Mouse (Mus musculus) c-Kit-positive CD71-negative TER-119-negative erythroid progenitor cells, embryonic 14.5 days (primary cell): Measurements from ENCODE around the gene Zcchc7.

Experiments used
- DNase-seq: peaks from one replicate; pipeline ENCODE4 v3.0.0-alpha.2; 2013; ENCODE audit warnings: low read depth

Gene Zcchc7

DNA sequence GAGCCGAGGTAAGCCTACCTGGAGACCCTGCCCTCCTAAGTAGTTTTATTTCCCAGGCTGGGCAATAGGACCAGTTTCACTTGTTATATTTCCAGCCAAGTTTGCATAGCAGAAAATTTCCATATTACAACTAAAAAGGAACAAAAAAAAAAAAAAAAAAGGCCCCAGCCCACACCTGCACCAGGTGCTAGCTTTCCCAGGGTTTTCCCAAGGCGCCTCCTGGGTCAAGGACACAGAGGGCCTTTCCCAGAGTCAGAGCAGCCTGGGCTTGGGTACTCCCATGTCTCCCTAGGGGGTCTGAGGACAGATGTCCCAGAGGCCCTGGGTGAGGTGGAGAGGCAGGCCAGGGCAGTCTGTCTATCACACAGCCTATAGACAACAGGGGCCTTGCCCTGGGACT is 209.5 kb downstream of the Zcchc7 start:
- no peak for DNase-seq

DNA sequence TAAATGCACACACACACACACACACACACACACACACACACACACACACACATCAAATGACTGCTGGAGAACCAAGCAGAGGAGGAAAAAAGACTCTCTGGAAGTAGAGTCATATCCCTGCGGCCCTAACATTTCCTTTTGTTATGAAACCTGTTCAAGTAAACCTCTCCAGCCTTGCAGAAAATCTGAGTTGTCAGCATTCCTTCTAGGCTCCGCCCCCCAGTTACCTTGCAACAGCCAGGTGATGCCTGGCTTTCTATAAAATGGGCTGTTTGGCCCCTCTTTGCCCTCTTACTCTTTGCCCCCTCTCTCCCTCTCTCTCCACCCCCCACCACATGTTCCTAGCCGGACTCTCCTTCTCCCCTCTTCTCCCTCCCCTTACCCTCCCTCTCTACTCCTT is 210.1 kb downstream of the Zcchc7 start:
- DNase-seq = no peak

DNA sequence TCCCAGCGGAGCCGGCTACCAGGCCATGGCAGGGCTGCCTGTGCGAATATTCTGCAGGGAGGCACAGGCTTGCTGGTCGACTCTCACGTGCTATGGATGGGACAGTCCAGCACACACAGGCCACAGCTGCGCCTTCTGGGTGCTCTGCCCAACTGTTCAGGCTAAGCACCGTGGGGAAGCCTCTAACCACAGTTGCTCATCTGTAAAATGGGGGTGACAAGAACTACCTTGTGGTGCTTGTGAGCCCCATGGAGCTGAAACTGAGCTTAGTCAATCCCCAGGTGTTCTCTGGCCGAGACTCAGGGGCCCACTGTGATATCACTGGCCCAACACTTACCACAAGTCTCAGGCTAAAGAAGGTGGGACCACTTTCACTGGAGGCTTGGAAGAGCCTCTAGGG is 211.7 kb downstream of the Zcchc7 start:
- DNase-seq = no peak

DNA sequence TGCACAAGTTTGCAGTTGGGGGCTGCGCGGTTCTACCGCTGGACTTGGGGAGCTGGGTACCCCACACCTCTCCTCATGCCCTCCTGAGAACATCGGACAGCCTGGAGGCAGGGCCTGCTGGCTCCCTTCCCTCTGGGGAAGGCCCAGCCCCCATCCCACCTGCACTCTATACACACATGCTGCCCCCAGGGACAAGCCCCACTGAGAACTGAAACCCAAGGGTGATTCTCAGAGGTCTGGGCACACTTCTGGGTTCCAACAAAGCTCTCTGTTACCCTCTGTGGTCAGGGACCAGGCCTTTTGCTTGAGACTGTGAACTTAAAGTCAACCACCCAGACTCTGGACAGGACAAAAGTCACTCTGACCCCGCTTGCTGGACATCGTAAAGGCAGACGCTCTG is 214.4 kb downstream of the Zcchc7 start:
- DNase-seq = no peak

DNA sequence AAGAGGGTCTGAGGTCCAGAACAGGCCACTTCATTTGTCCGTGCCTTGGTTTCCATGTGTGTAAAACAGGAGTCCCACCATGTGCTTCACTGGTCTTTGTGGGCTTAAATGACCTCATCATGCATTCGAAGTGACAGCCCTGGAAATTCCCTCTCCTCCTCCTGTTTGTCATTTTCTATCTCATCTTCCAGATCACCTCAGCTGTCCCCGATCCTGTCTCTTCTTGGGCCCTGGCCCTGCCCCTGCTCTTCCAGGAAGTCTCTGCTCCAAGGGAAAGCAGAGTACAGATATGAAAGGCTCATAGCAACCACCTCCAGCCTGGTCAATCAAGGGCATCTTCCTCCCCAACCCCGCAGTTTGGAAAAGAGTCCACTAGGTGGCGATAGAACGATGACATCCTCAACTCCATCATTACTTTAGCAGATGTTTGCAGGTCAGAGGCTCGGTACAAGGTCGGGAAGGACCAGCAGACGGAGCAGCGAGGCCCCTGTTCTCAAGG is 215.0 kb downstream of the Zcchc7 start:
- DNase-seq = peak; percentile 65

DNA sequence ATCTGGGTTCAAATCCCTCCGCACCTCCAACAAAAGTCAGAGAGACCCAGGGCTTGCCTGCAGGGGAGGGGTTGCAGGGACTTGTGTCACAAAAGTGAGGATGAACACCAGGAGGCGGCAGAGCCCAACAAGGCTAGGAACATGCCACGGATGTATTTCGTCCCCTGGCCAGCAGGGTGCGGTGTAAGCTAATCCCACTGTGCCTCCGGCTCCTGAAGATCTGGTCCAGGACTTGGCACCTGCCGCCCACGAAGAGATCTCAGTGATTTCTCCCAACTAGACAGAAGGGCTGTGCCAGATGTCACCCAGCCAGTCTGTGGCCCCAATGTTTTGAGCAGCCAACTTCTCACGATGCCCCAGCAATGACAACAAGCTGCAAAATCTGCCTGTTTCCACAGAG is 217.8 kb downstream of the Zcchc7 start:
- DNase-seq = peak; percentile 88

DNA sequence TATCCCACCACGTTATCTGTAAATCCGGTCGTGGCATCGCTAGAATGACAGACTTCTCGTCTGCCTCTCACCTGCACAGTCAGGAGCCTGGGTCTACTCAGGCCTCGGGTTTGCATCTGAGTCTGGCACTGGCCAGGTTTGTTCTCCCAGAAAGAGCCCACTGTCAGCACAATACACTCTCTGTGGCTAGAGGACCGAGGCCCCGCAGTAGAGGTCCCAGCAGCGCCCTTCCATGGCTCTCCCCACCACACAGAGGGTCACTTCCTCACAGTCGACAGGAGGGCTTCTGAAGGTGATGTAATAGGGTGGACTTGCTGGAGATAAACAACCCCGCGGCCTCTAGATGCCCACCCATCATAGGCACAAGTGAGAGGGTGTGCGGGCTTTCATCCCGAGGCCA is 218.2 kb downstream of the Zcchc7 start:
- DNase-seq = no peak

DNA sequence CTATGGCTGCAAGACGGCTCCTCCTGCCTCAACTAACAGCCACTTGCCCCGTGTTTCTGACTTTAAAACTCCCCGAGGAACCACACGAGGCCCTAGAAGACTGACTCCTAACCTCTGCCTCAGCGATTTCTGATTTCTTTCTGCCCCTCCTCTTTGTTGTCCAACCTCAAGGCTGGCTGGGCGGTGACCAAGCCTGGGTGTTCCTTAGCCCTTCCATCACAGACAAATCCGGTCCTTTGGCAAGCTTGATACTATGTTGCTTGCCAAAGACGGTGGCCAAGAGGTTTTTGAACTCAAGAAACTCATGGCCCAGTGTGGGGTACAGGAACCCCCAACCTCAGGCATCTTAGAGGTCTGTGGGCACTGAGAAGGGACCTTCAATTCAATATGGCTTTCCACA is 218.7 kb downstream of the Zcchc7 start:
- DNase-seq = no peak

DNA sequence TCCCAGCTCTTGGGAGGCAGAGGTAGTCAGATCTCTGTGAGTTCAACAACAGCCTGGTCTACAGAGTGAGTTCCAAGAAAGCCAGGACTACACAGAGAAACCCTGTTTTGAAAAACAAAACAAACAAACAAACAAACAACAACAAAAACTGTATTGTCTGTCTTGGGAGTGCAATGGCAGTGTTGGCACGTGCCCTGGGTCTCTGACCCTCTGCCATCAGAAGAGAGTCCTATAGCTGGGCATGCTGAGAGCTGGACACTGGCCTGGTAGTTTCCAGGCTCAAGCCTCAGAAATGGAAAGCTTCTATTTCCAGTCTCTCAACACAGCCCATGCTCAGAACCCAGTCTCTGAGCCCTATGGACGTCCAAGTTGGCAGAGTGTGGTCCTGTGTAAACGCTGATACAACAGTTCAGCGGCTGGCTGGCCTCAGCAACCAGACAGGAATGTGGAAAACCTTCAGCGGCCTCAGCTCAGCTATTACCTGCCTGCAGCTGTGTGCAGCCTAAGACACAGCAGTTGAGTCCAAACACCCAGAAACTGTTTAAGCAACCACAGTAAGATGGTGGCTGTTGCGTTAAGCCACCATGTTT is 220.4 kb downstream of the Zcchc7 start:
- no peak for DNase-seq

DNA sequence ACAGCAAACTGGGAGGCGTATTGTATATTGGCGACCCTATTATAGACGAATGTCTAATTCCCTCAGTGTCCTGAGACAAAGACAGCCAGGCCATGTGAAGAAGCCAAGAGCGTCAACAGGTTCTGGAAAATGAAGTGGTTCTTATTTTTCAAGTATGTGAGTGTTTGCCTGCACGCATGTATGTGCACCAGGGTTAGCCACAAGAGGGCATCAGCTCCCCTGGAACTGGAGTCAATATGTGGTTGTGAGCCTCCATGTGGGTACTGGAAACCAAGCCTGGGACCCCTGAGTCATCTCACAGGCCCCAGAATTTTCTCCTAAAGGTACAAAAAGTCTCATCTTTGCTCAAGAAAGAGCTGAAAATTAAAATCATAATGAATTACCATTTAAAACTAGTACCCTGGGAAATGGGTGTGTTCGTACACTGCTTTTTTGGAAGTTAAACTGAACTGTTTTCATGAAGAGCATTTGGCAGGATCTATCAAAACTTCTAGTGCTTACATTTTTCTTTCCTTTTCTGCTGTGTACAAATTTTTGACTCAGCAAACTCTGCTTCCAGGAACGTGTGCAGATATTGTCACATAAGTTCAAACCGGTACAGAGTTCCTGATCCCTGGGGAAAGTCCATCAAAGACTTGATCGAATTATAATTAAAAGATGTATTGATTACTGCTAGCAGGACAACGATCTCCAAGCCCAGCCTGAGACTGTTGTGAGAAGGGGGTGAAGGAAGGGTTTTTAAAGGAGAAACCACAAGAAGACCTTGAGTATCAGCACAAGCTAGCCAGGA is 221.4 kb downstream of the Zcchc7 start:
- DNase-seq = no peak

DNA sequence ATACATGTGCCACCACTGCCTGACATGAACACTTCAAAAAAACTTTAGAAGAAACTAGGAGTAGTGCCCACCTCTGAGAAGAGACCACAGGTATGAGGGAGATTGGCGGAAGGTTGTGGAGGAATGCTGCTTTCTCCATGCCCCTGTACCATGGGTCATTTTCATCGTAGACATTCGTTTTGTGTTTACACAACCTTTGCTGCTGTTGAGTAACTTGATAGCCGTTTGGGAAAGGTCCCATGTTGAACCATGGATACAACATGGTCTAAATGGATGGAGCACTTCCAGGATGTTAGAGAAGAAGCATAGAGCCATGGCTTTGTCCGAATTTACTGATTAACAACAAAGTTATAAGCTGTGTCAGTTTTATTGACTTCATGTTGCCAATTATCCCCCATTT is 222.5 kb downstream of the Zcchc7 start:
- no peak for DNase-seq

DNA sequence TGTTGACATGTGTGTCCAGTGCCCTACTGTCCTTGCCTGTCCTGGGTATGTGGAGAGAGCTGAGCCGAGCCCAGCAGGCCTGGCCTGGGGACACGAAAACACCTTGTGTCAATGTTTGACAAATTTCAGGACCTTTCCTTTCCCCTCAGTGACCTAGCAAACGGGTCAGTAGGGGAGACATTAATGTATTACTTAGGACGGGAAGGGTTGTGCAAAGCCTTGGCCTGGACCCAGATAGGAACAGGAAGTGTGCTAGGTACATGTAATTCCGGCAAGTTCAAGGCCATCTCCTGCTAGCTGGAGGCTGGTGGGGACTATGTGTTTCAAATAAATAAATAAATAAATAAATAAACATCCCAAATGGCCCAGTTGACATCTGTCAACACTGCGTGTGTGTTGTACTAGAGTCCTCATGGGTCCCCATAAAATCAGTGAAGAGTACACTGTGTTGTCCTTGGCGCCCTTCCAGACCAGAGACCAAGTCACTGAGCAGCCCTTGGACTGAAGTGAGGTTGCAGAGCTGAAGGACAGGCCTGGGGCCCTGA is 224.2 kb downstream of the Zcchc7 start:
- DNase-seq = no peak

DNA sequence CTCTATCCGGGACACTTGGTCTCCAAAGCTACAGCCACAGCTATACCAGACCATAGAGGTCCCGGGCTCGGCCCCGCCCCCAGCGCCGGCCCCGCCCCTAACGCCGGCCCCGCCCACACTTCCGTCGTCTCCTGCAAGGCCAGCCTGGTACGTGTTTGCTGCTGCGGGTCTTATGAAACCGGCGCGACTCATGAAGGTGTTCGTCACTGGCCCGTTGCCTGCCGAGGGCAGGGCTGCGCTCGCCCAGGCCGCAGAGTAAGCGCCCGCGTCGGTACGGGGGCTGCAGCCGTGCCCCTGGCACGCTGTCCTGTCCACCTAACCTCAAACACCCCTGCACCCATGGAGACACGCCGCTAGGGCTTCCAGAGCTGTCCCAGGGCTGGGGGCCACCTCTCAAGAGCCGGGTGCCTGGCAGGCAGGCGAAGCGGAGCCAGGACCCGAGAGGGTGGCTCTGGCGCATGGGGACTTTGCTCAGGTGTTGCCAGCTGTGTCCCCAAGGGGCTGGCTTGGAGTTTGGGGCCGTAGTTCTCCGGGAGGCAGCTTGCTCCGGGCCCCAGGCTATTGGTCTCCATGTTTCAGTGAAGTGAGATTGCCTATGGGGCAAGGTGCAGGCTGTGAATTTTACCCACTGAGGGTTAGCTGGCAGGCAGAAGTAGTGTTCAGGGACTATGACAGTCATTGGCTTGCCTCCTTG is 225.8 kb downstream of the Zcchc7 start, which contains the start of gene Grhpr:
TSS of gene Grhpr (plus strand) at position 116 of the 694 bp plus-strand sequence.
- peak; percentile 78 for DNase-seq
